Mouse (Mus musculus) adrenal gland, postnatal 36 days (tissue): ENCODE data around the gene Plekhn1. TPM values are rescaled to one million over a fixed set of nuclear protein-coding genes. Genes with fewer than 3 reads are reported as not detected.
A peak's percentile ranks its signal among the peaks of the same experiment; 100 is the strongest.

Experiments used
- DNase-seq, 2 experiments: peaks; one replicate each; pipeline ENCODE4 v3.0.0; 2021; ENCODE audit warnings: mixed read lengths in 1 of 2
- microRNA-seq: library from miRNA; unstranded; fragments of <30 nt; microRNA quantifications from one replicate; pipeline ENCODE4 v1.2.0, GENCODE M21; 2021
- total RNA-seq, 2 experiments: library from RNA; stranded (reverse); gene quantifications; 2 replicates each; pipeline ENCODE4 v1.2.3; 2021

Plekhn1 gene
- total RNA-seq, 2 experiments from 2014 or later, result 21.5 to 23.0 TPM

GRCm38 (mm10) chr4:156185950-156186850 lies 48.5 kb downstream of the Plekhn1 start:
- DNase-seq, result peak; percentile 8 to 43

- DNase-seq, result no peak
These were observed 49.2 kb downstream of the Plekhn1 start for GRCm38 (mm10) chr4:156185456-156185949.

GRCm38 (mm10) chr4:156184291-156184954 lies 50.2 kb downstream of the Plekhn1 start:
- DNase-seq, result no peak

GRCm38 (mm10) chr4:156183747-156184146 lies 50.9 kb downstream of the Plekhn1 start:
- DNase-seq, result no peak

GRCm38 (mm10) chr4:156177630-156178029 lies 57.0 kb downstream of the Plekhn1 start:
- no peak for DNase-seq

- DNase-seq, result no peak
These were observed 62.8 kb downstream of the Plekhn1 start for GRCm38 (mm10) chr4:156171828-156172227.

Small RNA genes within 50 kb of the gene (microRNA-seq; reads per million reads assigned to microRNA genes)
- gene Mir7658, result 1.5 reads per million

Other genes starting within 250 kb of the Plekhn1 start
- gene B3galt6, start 242.2 kb downstream of the Plekhn1 start, total RNA-seq, result 1 to 10 TPM; 7.6 to 8.0 TPM
- 100 to 1,000 TPM; 266 to 276 TPM for gene Sdf4, start 242.0 kb downstream of the Plekhn1 start, total RNA-seq
- under 1 TPM; 0.43 to 0.89 TPM for gene Tnfrsf4, start 221.0 kb downstream of the Plekhn1 start, total RNA-seq
- under 1 TPM in 1 of 2 experiments, not detected in 1; 0.40 TPM for gene Tnfrsf18, start 208.7 kb downstream of the Plekhn1 start, total RNA-seq
- under 1 TPM in 1 of 2 experiments, not detected in 1; 0.16 TPM for gene Ttll10, start 175.4 kb downstream of the Plekhn1 start, total RNA-seq
- gene 9430015G10Rik, start 124.9 kb downstream of the Plekhn1 start, total RNA-seq, result 10 to 100 TPM; 10.4 to 11.5 TPM
- under 1 TPM in 1 of 2 experiments, not detected in 1; 0.10 TPM for gene Rnf223, start 104.3 kb downstream of the Plekhn1 start, total RNA-seq
- gene Agrn, start 37.4 kb downstream of the Plekhn1 start, total RNA-seq, result 10 to 100 TPM; 33.2 to 49.6 TPM
- gene Isg15, start 34.0 kb downstream of the Plekhn1 start, total RNA-seq, result 1 to 10 TPM; 7.5 to 9.0 TPM
- 1 to 10 TPM; 3.5 to 6.0 TPM for gene AW011738, start 31.6 kb downstream of the Plekhn1 start, total RNA-seq
- gene Perm1, start 19.0 kb downstream of the Plekhn1 start, total RNA-seq, result 1 to 10 TPM; 1.8 to 2.9 TPM
- gene Noc2l, start 1.2 kb upstream of the Plekhn1 start, total RNA-seq, result 10 to 100 TPM; 41.3 to 45.7 TPM
- gene Samd11, start 20.8 kb upstream of the Plekhn1 start, total RNA-seq, result 1 to 10 TPM; 1.2 to 2.3 TPM
- gene Vmn2r-ps159, start 96.2 kb upstream of the Plekhn1 start, total RNA-seq, result not detected